Mouse (Mus musculus) bone marrow, adult 2 months (tissue): ENCODE data around the gene Ccdc120. TPM values are rescaled to one million over a fixed set of nuclear protein-coding genes. Genes with fewer than 3 reads are reported as not detected.
"Not testable (repeated sequence)": the region's sequence is repeated elsewhere in the genome, so short reads cannot be mapped to it uniquely, and the experiment has no call there.

Experiments
- H3K27ac ChIP-seq: fragments of 200-500 bp; 2 replicates; pipeline ENCODE4 v1.5.1; 2012; ENCODE audit warnings: low read depth, mild to moderate bottlenecking, control low read depth, inconsistent platforms, low read length; ENCODE audit not compliant: control insufficient read depth, poor library complexity, insufficient read depth
- H3K4me1 ChIP-seq: fragments of 200-500 bp; 2 replicates; pipeline ENCODE4 v1.6.1; 2011; ENCODE audit warnings: low read length; ENCODE audit not compliant: control insufficient read depth, insufficient read depth
- H3K4me3 ChIP-seq: fragments of 200-500 bp; replicated peaks from 2 replicates; pipeline ENCODE3; 2011; ENCODE audit warnings: mild to moderate bottlenecking, low read depth, low read length, control low read depth; ENCODE audit not compliant: control insufficient read depth
- CTCF ChIP-seq: fragments of 200-500 bp; IDR thresholded peaks from 2 replicates; pipeline ENCODE4 v1.5.1; 2011; ENCODE audit warnings: low read length, control low read depth; ENCODE audit not compliant: control insufficient read depth, insufficient read depth
- POLR2A ChIP-seq: fragments of 200-500 bp; IDR thresholded peaks from 2 replicates; pipeline ENCODE4 v1.6.1; 2011; ENCODE audit warnings: low read depth, mild to moderate bottlenecking, control low read depth, low read length, borderline replicate concordance; ENCODE audit not compliant: control insufficient read depth
- WGBS: fragments of 180-500 bp; shearing (Covaris S2); methylation state at CpG from one replicate; pipeline ENCODE4 v1.1.7; 2018; 5-methylcytosine and 5-hydroxymethylcytosine counted together
- polyA plus RNA-seq: library from polyadenylated mRNA; stranded (reverse); fragments of >200 nt; gene quantifications from 2 replicates; pipeline ENCODE4 v1.2.4, GENCODE M21; 2011; ENCODE audit warnings: low replicate concordance; ENCODE audit not compliant: missing spikeins, insufficient read depth, insufficient read length

The Ccdc120 gene
- polyA plus RNA-seq, 1 experiment = 1.4 TPM

GRCm38 (mm10) chrX:7722282-7722611, 28.5 kb downstream of the Ccdc120 start:
- 14% methylated on average over 11 of the region's 11 CpGs for WGBS

GRCm38 (mm10) chrX:7721514-7722281, 29.0 kb downstream of the Ccdc120 start, which contains the start of gene Gm45208:
Gm45208 (plus strand) TSS chrX:7722245.
- 13% methylated on average over 22 of the region's 22 CpGs for WGBS
- no peaks in the 10 kb centered on the region for H3K4me1 ChIP-seq

More at GRCm38 (mm10) chrX:7722282-7722611, 28.5 kb downstream of the Ccdc120 start:
- Histone ChIP-seq H3K4me1 (no peaks in the 10 kb centered on the region), H3K4me3 (peak overlapping the region; percentile 99), H3K27ac (peak overlapping the region; percentile 92)
- no peak for TF ChIP-seq CTCF
- peak; percentile 38; the same call in 1 of the 2 replicates for TF ChIP-seq POLR2A

GRCm38 (mm10) chrX:7716058-7716457, 34.6 kb downstream of the Ccdc120 start:
- not testable (repeated sequence) for H3K27ac ChIP-seq, H3K4me3 ChIP-seq, H3K4me1 ChIP-seq
- WGBS = 36% methylated on average over 1 of the region's 1 CpGs

More at GRCm38 (mm10) chrX:7721514-7722281, 29.0 kb downstream of the Ccdc120 start, which contains the start of gene Gm45208:
- H3K27ac ChIP-seq = peak within 1 kb of the TSS; percentile 92
- no peak for TF ChIP-seq CTCF
- no peak for TF ChIP-seq POLR2A
- H3K4me3 ChIP-seq = peak within 1 kb of the TSS; percentile 99

GRCm38 (mm10) chrX:7714135-7714899, 36.4 kb downstream of the Ccdc120 start, which contains the start of gene Wdr45:
Wdr45 (plus strand) TSS chrX:7714333.
- H3K27ac ChIP-seq = peak within 1 kb of the TSS; percentile 66
- not testable (repeated sequence) for H3K4me1 ChIP-seq
- 24% methylated on average over 51 of the region's 60 CpGs for WGBS
- peak within 1 kb of the TSS; percentile 51 for H3K4me3 ChIP-seq

GRCm38 (mm10) chrX:7713764-7714134, 37.0 kb downstream of the Ccdc120 start:
- 8% methylated on average over 6 of the region's 12 CpGs for WGBS
- not testable (repeated sequence) for H3K27ac ChIP-seq, H3K4me1 ChIP-seq
- peak overlapping the region; percentile 51 for H3K4me3 ChIP-seq

- WGBS = 7% methylated on average over 33 of the region's 33 CpGs
- Histone ChIP-seq H3K4me1 (no peaks in the 10 kb centered on the region), H3K4me3 (peak within 1 kb of the TSS; percentile 86), H3K27ac (peak within 1 kb of the TSS; percentile 70)
- peak; percentile 67; the same call in 1 of the 2 replicates for TF ChIP-seq POLR2A
- no peak for TF ChIP-seq CTCF
Measured at GRCm38 (mm10) chrX:7696954-7697381, 53.7 kb downstream of the Ccdc120 start, which contains the start of gene Gpkow. Gpkow (plus strand) TSS chrX:7697131.

- Histone ChIP-seq H3K27ac (no peak overlapping the region), H3K4me3 (no peak overlapping the region), H3K4me1 (no peaks in the 10 kb centered on the region)
- 39% methylated on average over 6 of the region's 6 CpGs for WGBS
- TF ChIP-seq POLR2A = no peak
- no peak for TF ChIP-seq CTCF
Measured at GRCm38 (mm10) chrX:7696520-7696919, 54.2 kb downstream of the Ccdc120 start.

- Histone ChIP-seq H3K4me3 (no peak overlapping the region), H3K4me1 (no peaks in the 10 kb centered on the region), H3K27ac (no peak overlapping the region)
- 30% methylated on average over 4 of the region's 4 CpGs for WGBS
- peak; percentile 36; the same call in 1 of the 2 replicates for TF ChIP-seq CTCF
- TF ChIP-seq POLR2A = no peak
Measured at GRCm38 (mm10) chrX:7692862-7693261, 57.8 kb downstream of the Ccdc120 start.

- Histone ChIP-seq H3K4me3 (no peak overlapping the region), H3K27ac (no peak overlapping the region), H3K4me1 (no peaks in the 10 kb centered on the region)
- WGBS = 69% methylated on average over 3 of the region's 3 CpGs
- TF ChIP-seq CTCF = no peak
- TF ChIP-seq POLR2A = no peak
Measured at GRCm38 (mm10) chrX:7690486-7690885, 60.2 kb downstream of the Ccdc120 start.
